Comparison of ENCODE assay signal across 8 mouse cellular contexts in genomic region chr17:84790447-84791098, GRCm38 (mm10). TPM values are rescaled to one million over a fixed set of nuclear protein-coding genes. Genes with fewer than 3 reads are reported as not detected.
A peak's percentile ranks its signal among the peaks of the same experiment; 100 is the strongest.
DNase-seq lines count a peak whose midpoint lies in the region; ATAC-seq lines count a peak whose summit lies in the region.

Lrpprc (minus strand) TSS chr17:84790789.

- WGBS in lung, embryonic 16.5 days: under 1% methylated on average over 51 of the region's 51 CpGs

- peak within 1 kb of the TSS; percentile 91 for H3K9ac ChIP-seq in lung, embryonic 16.5 days (ENCODE audit: low read length)

- no peaks in the 10 kb centered on the region for H3K36me3 ChIP-seq in lung, embryonic 16.5 days (ENCODE audit: control insufficient read depth, insufficient read depth, low read length)

- no peaks in the 10 kb centered on the region for H3K27me3 ChIP-seq in lung, embryonic 16.5 days (ENCODE audit: control insufficient read depth, insufficient read depth, low read depth, low read length)

- DNase-seq in MEL-GATA-1-ER (ENCODE audit: extremely low read depth, low read depth): peak; percentile 79
- peak; percentile 97 for DNase-seq in cerebellum, adult 8-10 months
- DNase-seq in forelimb bud, embryonic 11.5 days (ENCODE audit: low read depth, low spot score): peak; percentile 94
- DNase-seq in layer of hippocampus, adult 9-10 months (ENCODE audit: low spot score): peak; percentile 84
- DNase-seq in ovary, postnatal 10 days (ENCODE audit: low spot score): peak; percentile 94
- DNase-seq in thymus, postnatal 10 days (ENCODE audit: low spot score in 2 of 2): peak; percentile 94

- peaks cover 16% of the 10 kb centered on the region for H3K4me1 ChIP-seq in lung, embryonic 16.5 days (replicated peaks; ENCODE audit: control insufficient read depth, insufficient read depth, low read length)

- ATAC-seq in hematopoietic stem cell, adult 5-6 weeks (replicated peaks in 1 of 2; ENCODE audit: insufficient read depth in 1 of 2, low FRiP score in 2 of 2, low TSS enrichment in 1 of 2, low read depth in 1 of 2, poor library complexity in 2 of 2, severe bottlenecking in 2 of 2): peak; percentile 96 to 97
- peak; percentile 99 for ATAC-seq in lung, embryonic 16.5 days (ENCODE audit: low read depth)

- H3K4me3 ChIP-seq in lung, embryonic 16.5 days (ENCODE audit: low read length): peak within 1 kb of the TSS; percentile 100

- peak within 1 kb of the TSS; percentile 93 for H3K4me2 ChIP-seq in lung, embryonic 16.5 days (ENCODE audit: low read depth, low read length)

- peak within 1 kb of the TSS; percentile 74 for H3K27ac ChIP-seq in lung, embryonic 16.5 days (ENCODE audit: low read length)

- no peaks in the 10 kb centered on the region for H3K9me3 ChIP-seq in lung, embryonic 16.5 days (ENCODE audit: control insufficient read depth, low read length)

RNA-seq across cellular contexts. Expression of gene Lrpprc, which starts in this region (rescaled TPM):
- total RNA-seq in hematopoietic stem cell, adult 5-6 weeks (2017): 57.8 and 68.4 TPM in 2 replicates
- 31.7 and 33.4 TPM in 2 replicates for polyA plus RNA-seq in lung, embryonic 16.5 days (2015; fragmentation: Nextera tagmentation; extraction: Ambion mirVana)

Comparison
In these comparisons a context has a peak if more than half of its experiments do, and no peak if none do; other contexts are left out.
1. Peak in every context shown above with its lines: DNase-seq, ATAC-seq, H3K4me3 ChIP-seq and H3K27ac ChIP-seq.